Mouse (Mus musculus): Measurements from ENCODE around the gene Rnf121.

The Rnf121 gene

GRCm38 (mm10) chr7:102065046-102065891 is at the start of gene Rnf121, which contains the start of the genes Xndc1 and Xntrpc:
TSS of gene Rnf121 (minus strand) at chr7:102065469.
TSS of gene Xndc1 (plus strand) at chr7:102065511.
TSS of gene Xntrpc (plus strand) at chr7:102065713.
- DNase-seq (ENCODE audit: low spot score in 2 of 2): peak; percentile 92 to 93

- DNase-seq (ENCODE audit: low spot score in 2 of 2): no peak
These were observed 48.0 kb upstream of the Rnf121 start for GRCm38 (mm10) chr7:102113151-102113729.

GRCm38 (mm10) chr7:102109746-102110145 is 44.5 kb upstream of the Rnf121 start:
- no peak for DNase-seq (ENCODE audit: low spot score in 2 of 2)

GRCm38 (mm10) chr7:102109171-102109570 is 43.9 kb upstream of the Rnf121 start, which contains the start of gene Art5:
TSS of gene Art5 (minus strand) at chr7:102109489.
- DNase-seq (ENCODE audit: low spot score in 2 of 2): no peak

GRCm38 (mm10) chr7:102108206-102108605 is 42.9 kb upstream of the Rnf121 start:
- DNase-seq (ENCODE audit: low spot score in 2 of 2): no peak

GRCm38 (mm10) chr7:102106700-102107141 is 41.5 kb upstream of the Rnf121 start:
- DNase-seq (ENCODE audit: low spot score in 2 of 2): peak in 1 of 2 experiments; percentile 32

- no peak for DNase-seq (ENCODE audit: low spot score in 2 of 2)
These were observed 38.9 kb upstream of the Rnf121 start for GRCm38 (mm10) chr7:102104126-102104525.

GRCm38 (mm10) chr7:102103555-102103954 is 38.3 kb upstream of the Rnf121 start:
- DNase-seq (ENCODE audit: low spot score in 2 of 2): no peak

GRCm38 (mm10) chr7:102102696-102103095 is 37.4 kb upstream of the Rnf121 start:
- no peak for DNase-seq (ENCODE audit: low spot score in 2 of 2)

- no peak for DNase-seq (ENCODE audit: low spot score in 2 of 2)
These were observed 37.0 kb upstream of the Rnf121 start for GRCm38 (mm10) chr7:102102241-102102640.

- no peak for DNase-seq (ENCODE audit: low spot score in 2 of 2)
These were observed 36.2 kb upstream of the Rnf121 start, which contains the start of gene Art1 for GRCm38 (mm10) chr7:102101487-102101886. TSS of gene Art1 (plus strand) at chr7:102101743.

- no peak for DNase-seq (ENCODE audit: low spot score in 2 of 2)
These were observed 35.6 kb upstream of the Rnf121 start for GRCm38 (mm10) chr7:102100868-102101267.

GRCm38 (mm10) chr7:102099760-102100661 is 34.7 kb upstream of the Rnf121 start:
- peak in 1 of 2 experiments; percentile 63 for DNase-seq (ENCODE audit: low spot score in 2 of 2)

- no peak for DNase-seq (ENCODE audit: low spot score in 2 of 2)
These were observed 22.1 kb upstream of the Rnf121 start for GRCm38 (mm10) chr7:102087336-102087735.

- no peak for DNase-seq (ENCODE audit: low spot score in 2 of 2)
These were observed 18.9 kb upstream of the Rnf121 start for GRCm38 (mm10) chr7:102084041-102084696.

- DNase-seq (ENCODE audit: low spot score in 2 of 2): no peak
These were observed 17.5 kb upstream of the Rnf121 start, which contains the start of gene Trpc2 for GRCm38 (mm10) chr7:102082816-102083215. TSS of gene Trpc2 (plus strand) at chr7:102083116.

- no peak for DNase-seq (ENCODE audit: low spot score in 2 of 2)
These were observed 16.5 kb upstream of the Rnf121 start for GRCm38 (mm10) chr7:102081784-102082183.

- DNase-seq (ENCODE audit: low spot score in 2 of 2): no peak
These were observed 15.0 kb upstream of the Rnf121 start for GRCm38 (mm10) chr7:102080311-102080710.

- DNase-seq (ENCODE audit: low spot score in 2 of 2): peak in 1 of 2 experiments; percentile 47
These were observed 13.2 kb upstream of the Rnf121 start for GRCm38 (mm10) chr7:102078517-102078916.

GRCm38 (mm10) chr7:102076714-102077296 is 11.5 kb upstream of the Rnf121 start:
- peak in 1 of 2 experiments; percentile 62 for DNase-seq (ENCODE audit: low spot score in 2 of 2)

- DNase-seq (ENCODE audit: low spot score in 2 of 2): no peak
These were observed 1.1 kb upstream of the Rnf121 start for GRCm38 (mm10) chr7:102066363-102066762.

Measured in spleen, postnatal 10 days (tissue).